Mouse (Mus musculus) G1E (cell line): ENCODE measurements at regions not wholly inside any gene's neighbourhood (a gene's known extent, or its start where the extent isn't known, plus 50 kb on each side); places are given as distances from the start of the nearest gene placed in this dataset.

Experiments
- ATAC-seq: 2 replicates; pipeline ENCODE4 v1.8.0; 2016; ENCODE audit warnings: mild to moderate bottlenecking; ENCODE audit not compliant: insufficient number of reproducible peaks, poor library complexity, low FRiP score, severe bottlenecking; ENCODE audit errors: extremely low read depth
- DNase-seq: peaks from one replicate; pipeline ENCODE4 v3.0.0; 2012; ENCODE audit warnings: low spot score
- H3K27me3 ChIP-seq: 2 replicates; pipeline ENCODE4 v1.6.1; 2012; ENCODE audit warnings: mild to moderate bottlenecking, low read length, inconsistent platforms; ENCODE audit not compliant: insufficient read depth
- H3K36me3 ChIP-seq: replicated peaks from 2 replicates; pipeline ENCODE3; 2012; ENCODE audit warnings: mild to moderate bottlenecking, inconsistent platforms
- H3K4me1 ChIP-seq: 2 replicates; pipeline ENCODE4 v1.6.1; 2012; ENCODE audit warnings: low read depth, low read length, inconsistent platforms, mixed read lengths; ENCODE audit not compliant: insufficient read depth
- H3K4me3 ChIP-seq: 2 replicates; pipeline ENCODE4 v1.5.1; 2012; ENCODE audit warnings: low read depth, mild to moderate bottlenecking, inconsistent platforms, low read length, moderate library complexity, mixed read lengths
- H3K9me3 ChIP-seq: replicated peaks from 2 replicates; pipeline ENCODE4 v1.6.1; 2012; ENCODE audit warnings: inconsistent platforms
- CTCF ChIP-seq: IDR thresholded peaks from 2 replicates; pipeline ENCODE4 v1.5.1; 2012; ENCODE audit warnings: low read depth, low read length, inconsistent platforms, mixed read lengths
- GATA1 ChIP-seq: IDR thresholded peaks from 2 replicates; pipeline ENCODE4 v1.6.1; 2012; ENCODE audit warnings: borderline replicate concordance, low read length, inconsistent platforms, mixed read lengths
- GATA2 ChIP-seq: IDR thresholded peaks from 2 replicates; pipeline ENCODE4 v1.6.1; 2012; ENCODE audit warnings: low read depth, low read length, inconsistent platforms, borderline replicate concordance
- POLR2AphosphoS5 ChIP-seq: IDR thresholded peaks from 2 replicates; pipeline ENCODE4 v1.6.1; 2012; ENCODE audit warnings: low read depth, low read length, inconsistent platforms; ENCODE audit not compliant: insufficient replicate concordance
- TAL1 ChIP-seq: conservative IDR thresholded peaks from 2 replicates; pipeline ENCODE4 v1.6.1; 2012; ENCODE audit warnings: low read depth, low read length, inconsistent platforms, mixed read lengths

- no peaks in the 10 kb centered on the region for H3K4me1 ChIP-seq
- no peak for TF ChIP-seq CTCF
- TF ChIP-seq POLR2AphosphoS5 = no peak
- no peak for TF ChIP-seq GATA2
- TF ChIP-seq TAL1 = no peak
- no peak for TF ChIP-seq GATA1
- H3K4me3 ChIP-seq = no peak overlapping the region
- DNase-seq = no peak
- no peaks in the 10 kb centered on the region for H3K36me3 ChIP-seq
- no peaks in the 10 kb centered on the region; the same call in 1 of the 2 replicates for H3K27me3 ChIP-seq
- ATAC-seq = no peak
- no peaks in the 10 kb centered on the region for H3K9me3 ChIP-seq
These were observed 104.1 kb upstream of the Zfp648 start for GRCm38 (mm10) chr1:154096911-154097310.

GRCm38 (mm10) chr1:154097656-154098055 lies 103.3 kb upstream of the Zfp648 start:
- peaks cover under 1% of the 10 kb centered on the region; the same call in 1 of the 2 replicates for H3K27me3 ChIP-seq
- no peaks in the 10 kb centered on the region for H3K9me3 ChIP-seq
- no peak overlapping the region for H3K4me3 ChIP-seq
- TF ChIP-seq TAL1 (no peak), GATA1 (no peak), CTCF (no peak), GATA2 (no peak)
- no peaks in the 10 kb centered on the region for H3K36me3 ChIP-seq
- DNase-seq = no peak
- no peak for ATAC-seq
- no peaks in the 10 kb centered on the region for H3K4me1 ChIP-seq

- ATAC-seq = no peak
- Histone ChIP-seq H3K4me1 (no peaks in the 10 kb centered on the region), H3K27me3 (peaks cover 9% of the 10 kb centered on the region), H3K9me3 (no peaks in the 10 kb centered on the region), H3K36me3 (no peaks in the 10 kb centered on the region), H3K4me3 (no peak overlapping the region)
- TF ChIP-seq CTCF (no peak), POLR2AphosphoS5 (no peak), GATA1 (no peak), GATA2 (no peak), TAL1 (no peak)
- no peak for DNase-seq
These were observed 100.4 kb upstream of the Zfp648 start for GRCm38 (mm10) chr1:154100556-154100955.

- H3K4me3 ChIP-seq = no peak overlapping the region
- TF ChIP-seq GATA2 = no peak
- no peak for TF ChIP-seq CTCF
- TF ChIP-seq TAL1 = no peak
- TF ChIP-seq GATA1 = no peak
- TF ChIP-seq POLR2AphosphoS5 = no peak
- H3K4me1 ChIP-seq = no peaks in the 10 kb centered on the region
- H3K36me3 ChIP-seq = no peaks in the 10 kb centered on the region
- ATAC-seq (no peak), DNase-seq (no peak)
- H3K27me3 ChIP-seq = peaks cover 9% of the 10 kb centered on the region
- H3K9me3 ChIP-seq = no peaks in the 10 kb centered on the region
These were observed 99.6 kb upstream of the Zfp648 start for GRCm38 (mm10) chr1:154101433-154101832.

GRCm38 (mm10) chr1:154102191-154102590 lies 98.8 kb upstream of the Zfp648 start:
- Histone ChIP-seq H3K27me3 (peaks cover 9% of the 10 kb centered on the region), H3K36me3 (no peaks in the 10 kb centered on the region), H3K9me3 (no peaks in the 10 kb centered on the region), H3K4me3 (no peak overlapping the region), H3K4me1 (no peaks in the 10 kb centered on the region)
- no peak for DNase-seq
- no peak for TF ChIP-seq CTCF
- TF ChIP-seq POLR2AphosphoS5 = no peak
- TF ChIP-seq TAL1 = no peak
- no peak for TF ChIP-seq GATA2
- no peak for TF ChIP-seq GATA1
- no peak for ATAC-seq

GRCm38 (mm10) chr1:154102871-154103596 lies 98.0 kb upstream of the Zfp648 start:
- Histone ChIP-seq H3K27me3 (peaks cover 9% of the 10 kb centered on the region), H3K4me3 (no peak overlapping the region), H3K36me3 (no peaks in the 10 kb centered on the region), H3K4me1 (no peaks in the 10 kb centered on the region), H3K9me3 (no peaks in the 10 kb centered on the region)
- TF ChIP-seq GATA2 = no peak
- TF ChIP-seq GATA1 = no peak
- TF ChIP-seq CTCF = no peak
- TF ChIP-seq TAL1 = no peak
- TF ChIP-seq POLR2AphosphoS5 = no peak
- ATAC-seq (no peak), DNase-seq (no peak)

GRCm38 (mm10) chr1:154103597-154103923 lies 97.4 kb upstream of the Zfp648 start:
- TF ChIP-seq CTCF = no peak
- no peak for TF ChIP-seq GATA1
- no peak for ATAC-seq
- no peaks in the 10 kb centered on the region for H3K4me1 ChIP-seq

More at GRCm38 (mm10) chr1:154103597-154103923, 97.4 kb upstream of the Zfp648 start:
- Histone ChIP-seq H3K27me3 (peaks cover 9% of the 10 kb centered on the region), H3K4me3 (no peak overlapping the region), H3K9me3 (no peaks in the 10 kb centered on the region), H3K36me3 (no peaks in the 10 kb centered on the region)
- DNase-seq = no peak
